Mouse (Mus musculus) lung, postnatal 10 days (tissue): ENCODE results near the gene Olfr1320.

Source experiments
- DNase-seq: peaks from one replicate; pipeline ENCODE4 v3.0.0; 2021

Gene Olfr1320

DNA sequence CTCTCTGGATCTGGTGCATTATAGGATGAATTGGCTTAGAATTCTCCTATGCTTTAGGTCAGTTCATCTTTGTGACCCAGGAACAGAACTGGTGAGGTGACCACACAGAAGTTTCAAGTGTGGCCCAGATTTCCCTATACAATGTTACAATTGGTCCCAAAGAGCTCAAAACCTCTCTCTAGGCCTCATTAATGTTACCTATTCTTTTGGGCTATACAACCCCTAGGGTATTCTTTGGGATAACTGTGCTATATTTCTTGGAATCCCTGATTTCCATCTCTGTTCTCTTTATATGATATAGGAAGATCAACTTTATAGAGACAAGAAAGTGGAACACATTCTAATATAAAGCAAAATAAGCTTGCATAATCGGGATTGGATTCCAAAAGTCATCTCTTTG, at the start of gene Olfr1320:
Gene Olfr1320, plus strand, starts transcription at position 301 of the 400 bp plus-strand sequence.
- no peak for DNase-seq

DNA sequence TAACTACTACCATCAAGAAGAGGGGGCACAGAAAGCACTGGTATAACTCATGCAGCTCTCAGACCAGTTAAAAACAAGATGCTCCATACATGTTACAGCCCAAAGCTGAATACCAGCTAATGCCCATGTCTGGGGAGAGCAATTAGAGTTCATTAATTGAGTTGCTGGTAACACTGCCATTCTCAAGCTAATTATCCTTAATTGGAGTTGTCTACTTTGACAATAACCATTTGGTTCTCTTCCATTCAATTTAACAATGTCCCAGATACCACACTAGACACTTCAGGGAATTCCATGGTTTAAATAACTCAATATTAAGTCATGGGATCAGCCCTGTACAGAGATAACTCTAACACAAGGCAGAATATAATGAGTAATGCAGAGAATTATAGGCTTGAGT, 44.6 kb upstream of the Olfr1320 start:
- DNase-seq = no peak

DNA sequence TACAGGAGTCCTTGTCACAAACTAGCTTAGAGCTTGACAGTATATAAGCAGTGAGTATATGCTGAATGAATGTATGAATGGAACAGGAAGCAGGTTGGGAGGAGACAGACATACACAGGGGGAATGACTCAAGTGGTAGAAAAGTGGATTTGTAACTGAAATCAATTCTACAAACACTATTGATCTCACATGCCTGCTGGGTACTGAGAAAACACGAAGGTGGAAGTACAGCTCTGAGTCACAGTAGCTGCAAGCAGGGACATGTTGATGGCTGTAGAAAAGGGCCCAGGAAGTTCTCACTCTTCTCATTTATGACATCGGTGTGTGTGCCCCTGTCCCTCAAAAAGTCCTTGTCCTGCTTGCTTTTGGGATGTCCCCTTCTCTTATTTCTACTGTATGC, 40.9 kb upstream of the Olfr1320 start:
- no peak for DNase-seq

DNA sequence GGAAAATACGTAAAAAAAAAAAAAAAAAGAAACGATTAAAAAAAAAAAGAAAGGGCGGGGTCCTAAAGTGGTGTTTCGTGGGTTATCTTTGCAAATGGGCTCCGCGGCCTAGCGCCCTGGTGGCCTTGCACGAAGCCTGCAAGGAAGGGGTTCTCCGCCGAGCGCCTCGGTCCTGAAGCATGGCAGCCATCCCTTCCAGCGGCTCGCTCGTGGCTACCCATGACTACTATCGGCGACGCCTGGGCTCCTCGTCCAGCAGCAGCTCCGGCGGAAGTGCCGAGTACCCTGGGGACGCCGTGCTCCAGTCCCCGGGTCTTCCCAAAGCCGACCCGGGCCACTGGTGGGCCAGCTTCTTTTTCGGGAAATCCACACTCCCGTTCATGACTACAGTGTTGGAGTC, 11.4 kb upstream of the Olfr1320 start:
- DNase-seq = peak; percentile 15
